Mouse (Mus musculus) bone marrow, adult 2 months (tissue): ENCODE results near the gene Tuba1a.

Experiments used
- CTCF ChIP-seq: fragments of 200-500 bp; IDR thresholded peaks from 2 replicates; pipeline ENCODE4 v1.5.1; 2011; ENCODE audit warnings: low read length, control low read depth; ENCODE audit not compliant: control insufficient read depth, insufficient read depth
- POLR2A ChIP-seq: fragments of 200-500 bp; IDR thresholded peaks from 2 replicates; pipeline ENCODE4 v1.6.1; 2011; ENCODE audit warnings: low read depth, mild to moderate bottlenecking, control low read depth, low read length, borderline replicate concordance; ENCODE audit not compliant: control insufficient read depth

DNA sequence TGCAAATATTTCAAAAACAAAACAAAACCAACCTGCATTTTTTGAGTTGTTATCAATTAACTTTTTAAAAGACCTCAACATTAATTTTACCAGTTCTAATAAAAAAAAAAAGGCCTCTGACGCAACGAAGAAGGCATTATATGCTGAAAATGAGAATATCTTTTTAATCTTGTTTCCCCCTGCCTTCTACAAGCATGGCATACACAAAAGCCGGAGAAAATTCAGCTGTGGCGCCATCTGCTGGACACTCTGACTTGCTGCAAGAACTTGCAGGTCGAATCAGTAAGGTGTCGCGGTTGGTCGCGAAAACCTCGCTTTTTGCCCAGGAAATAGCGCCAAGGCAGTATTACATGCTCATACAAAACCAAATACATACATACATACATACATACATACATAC is 40.4 kb upstream of the Tuba1a start:
- TF ChIP-seq POLR2A (no peak), CTCF (peak; percentile 86)
